Mouse (Mus musculus): ENCODE measurements around the gene Il5. TPM values are rescaled to one million over a fixed set of nuclear protein-coding genes. Genes with fewer than 3 reads are reported as not detected.

Il5 gene
- not detected in 2 replicates for polyA plus RNA-seq (2012)

- Histone ChIP-seq H3K9me3 (ENCODE audit: control insufficient read depth, low read length) (no peaks in the 10 kb centered on the region), H3K4me3 (replicated peaks) (no peak within 1 kb of the TSS), H3K27me3 (ENCODE audit: control insufficient read depth) (no peaks in the 10 kb centered on the region; the same call in 1 of the 2 replicates), H3K4me1 (ENCODE audit: control insufficient read depth) (no peaks in the 10 kb centered on the region), H3K36me3 (ENCODE audit: control insufficient read depth) (no peaks in the 10 kb centered on the region)
- no peak for TF ChIP-seq TAL1 (IDR thresholded peaks at IDR 0.05; ENCODE audit: low read length)
- no peak for TF ChIP-seq GATA1 (IDR thresholded peaks at IDR 0.05; ENCODE audit: low read length)
These were observed at the start of gene Il5 for GRCm38 (mm10) chr11:53720715-53721114. Gene Il5, plus strand, starts transcription at chr11:53720794.

GRCm38 (mm10) chr11:53671414-53671813 is 49.2 kb upstream of the Il5 start:
- TF ChIP-seq GATA1 (IDR thresholded peaks at IDR 0.05; ENCODE audit: low read length) (no peak), TAL1 (IDR thresholded peaks at IDR 0.05; ENCODE audit: low read length) (no peak)
- no peaks in the 10 kb centered on the region for H3K27me3 ChIP-seq (ENCODE audit: control insufficient read depth)
- no peaks in the 10 kb centered on the region for H3K4me1 ChIP-seq (ENCODE audit: control insufficient read depth)
- no peaks in the 10 kb centered on the region for H3K9me3 ChIP-seq (ENCODE audit: control insufficient read depth, low read length)
- peaks cover 90% of the 10 kb centered on the region for H3K36me3 ChIP-seq (ENCODE audit: control insufficient read depth)
- no peak overlapping the region for H3K4me3 ChIP-seq (replicated peaks)

GRCm38 (mm10) chr11:53680141-53680540 is 40.5 kb upstream of the Il5 start:
- H3K9me3 ChIP-seq (ENCODE audit: control insufficient read depth, low read length), result no peaks in the 10 kb centered on the region
- H3K4me1 ChIP-seq (ENCODE audit: control insufficient read depth), result 0 out of 2 replicates have a peak, but pooled peaks cover 2% of the 10 kb centered on the region
- H3K27me3 ChIP-seq (ENCODE audit: control insufficient read depth), result no peaks in the 10 kb centered on the region
- H3K36me3 ChIP-seq (ENCODE audit: control insufficient read depth), result peaks cover 83% of the 10 kb centered on the region
- no peak overlapping the region for H3K4me3 ChIP-seq (replicated peaks)
- TF ChIP-seq TAL1 (IDR thresholded peaks at IDR 0.05; ENCODE audit: low read length) (no peak), GATA1 (IDR thresholded peaks at IDR 0.05; ENCODE audit: low read length) (no peak)

- 0 out of 2 replicates have a peak, but pooled peaks cover 2% of the 10 kb centered on the region for H3K4me1 ChIP-seq (ENCODE audit: control insufficient read depth)
- no peaks in the 10 kb centered on the region for H3K27me3 ChIP-seq (ENCODE audit: control insufficient read depth)
- H3K4me3 ChIP-seq (replicated peaks), result no peak overlapping the region
- peaks cover 85% of the 10 kb centered on the region for H3K36me3 ChIP-seq (ENCODE audit: control insufficient read depth)
- no peak for TF ChIP-seq TAL1 (IDR thresholded peaks at IDR 0.05; ENCODE audit: low read length)
- no peak for TF ChIP-seq GATA1 (IDR thresholded peaks at IDR 0.05; ENCODE audit: low read length)
- no peaks in the 10 kb centered on the region for H3K9me3 ChIP-seq (ENCODE audit: control insufficient read depth, low read length)
These were observed 38.9 kb upstream of the Il5 start for GRCm38 (mm10) chr11:53681686-53682085.

GRCm38 (mm10) chr11:53682170-53682569 is 38.4 kb upstream of the Il5 start:
- no peak for TF ChIP-seq TAL1 (IDR thresholded peaks at IDR 0.05; ENCODE audit: low read length)
- TF ChIP-seq GATA1 (IDR thresholded peaks at IDR 0.05; ENCODE audit: low read length), result no peak
- Histone ChIP-seq H3K4me3 (replicated peaks) (no peak overlapping the region), H3K9me3 (ENCODE audit: control insufficient read depth, low read length) (no peaks in the 10 kb centered on the region), H3K4me1 (ENCODE audit: control insufficient read depth) (0 out of 2 replicates have a peak, but pooled peaks cover 2% of the 10 kb centered on the region), H3K27me3 (ENCODE audit: control insufficient read depth) (no peaks in the 10 kb centered on the region), H3K36me3 (ENCODE audit: control insufficient read depth) (peaks cover 87% of the 10 kb centered on the region)

GRCm38 (mm10) chr11:53682994-53683530 is 37.5 kb upstream of the Il5 start:
- TF ChIP-seq TAL1 (IDR thresholded peaks at IDR 0.05; ENCODE audit: low read length) (no peak), GATA1 (IDR thresholded peaks at IDR 0.05; ENCODE audit: low read length) (no peak)
- peaks cover 84% of the 10 kb centered on the region for H3K36me3 ChIP-seq (ENCODE audit: control insufficient read depth)
- H3K4me3 ChIP-seq (replicated peaks), result no peak overlapping the region
- H3K4me1 ChIP-seq (ENCODE audit: control insufficient read depth), result 0 out of 2 replicates have a peak, but pooled peaks cover 2% of the 10 kb centered on the region
- H3K9me3 ChIP-seq (ENCODE audit: control insufficient read depth, low read length), result no peaks in the 10 kb centered on the region
- no peaks in the 10 kb centered on the region for H3K27me3 ChIP-seq (ENCODE audit: control insufficient read depth)

GRCm38 (mm10) chr11:53691979-53692378 is 28.6 kb upstream of the Il5 start:
- Histone ChIP-seq H3K36me3 (ENCODE audit: control insufficient read depth) (peaks cover 68% of the 10 kb centered on the region), H3K4me3 (replicated peaks) (no peak overlapping the region), H3K4me1 (ENCODE audit: control insufficient read depth) (no peaks in the 10 kb centered on the region), H3K9me3 (ENCODE audit: control insufficient read depth, low read length) (no peaks in the 10 kb centered on the region), H3K27me3 (ENCODE audit: control insufficient read depth) (no peaks in the 10 kb centered on the region)
- no peak for TF ChIP-seq TAL1 (IDR thresholded peaks at IDR 0.05; ENCODE audit: low read length)
- TF ChIP-seq GATA1 (IDR thresholded peaks at IDR 0.05; ENCODE audit: low read length), result no peak

GRCm38 (mm10) chr11:53698521-53698920 is 22.1 kb upstream of the Il5 start:
- no peaks in the 10 kb centered on the region for H3K9me3 ChIP-seq (ENCODE audit: control insufficient read depth, low read length)
- H3K27me3 ChIP-seq (ENCODE audit: control insufficient read depth), result no peaks in the 10 kb centered on the region
- TF ChIP-seq GATA1 (IDR thresholded peaks at IDR 0.05; ENCODE audit: low read length), result no peak
- TF ChIP-seq TAL1 (IDR thresholded peaks at IDR 0.05; ENCODE audit: low read length), result no peak
- peaks cover 90% of the 10 kb centered on the region for H3K36me3 ChIP-seq (ENCODE audit: control insufficient read depth)
- H3K4me3 ChIP-seq (replicated peaks), result no peak overlapping the region
- H3K4me1 ChIP-seq (ENCODE audit: control insufficient read depth), result peaks cover 5% of the 10 kb centered on the region

GRCm38 (mm10) chr11:53699351-53699750 is 21.2 kb upstream of the Il5 start:
- Histone ChIP-seq H3K4me1 (ENCODE audit: control insufficient read depth) (peaks cover 7% of the 10 kb centered on the region), H3K27me3 (ENCODE audit: control insufficient read depth) (no peaks in the 10 kb centered on the region), H3K4me3 (replicated peaks) (no peak overlapping the region), H3K36me3 (ENCODE audit: control insufficient read depth) (peaks cover 88% of the 10 kb centered on the region), H3K9me3 (ENCODE audit: control insufficient read depth, low read length) (no peaks in the 10 kb centered on the region)
- TF ChIP-seq TAL1 (IDR thresholded peaks at IDR 0.05; ENCODE audit: low read length), result no peak
- no peak for TF ChIP-seq GATA1 (IDR thresholded peaks at IDR 0.05; ENCODE audit: low read length)
